Mouse (Mus musculus): ENCODE measurements at regions not wholly inside any gene's neighbourhood (a gene's known extent, or its start where the extent isn't known, plus 50 kb on each side); places are given as distances from the start of the nearest gene placed in this dataset.

- no peak for TF ChIP-seq CTCF (IDR thresholded peaks at IDR 0.05; ENCODE audit: control insufficient read depth, insufficient read depth, low read length)
- TF ChIP-seq POLR2A (IDR thresholded peaks at IDR 0.05; ENCODE audit: borderline replicate concordance, control insufficient read depth, low read depth, low read length): no peak
- no peak overlapping the region for H3K27ac ChIP-seq (ENCODE audit: control insufficient read depth, insufficient read depth, low read depth, low read length, poor library complexity)
- no peaks in the 10 kb centered on the region for H3K4me1 ChIP-seq (ENCODE audit: control insufficient read depth, insufficient read depth, low read length)
- WGBS: 74% methylated on average over 1 of the region's 1 CpGs
- no peak overlapping the region for H3K4me3 ChIP-seq (replicated peaks; ENCODE audit: control insufficient read depth, low read depth, low read length)
These were observed 80.1 kb upstream of the Cpeb2 start for GRCm38 (mm10) chr5:43152881-43153280.

- Histone ChIP-seq H3K4me1 (ENCODE audit: control insufficient read depth, insufficient read depth, low read length) (no peaks in the 10 kb centered on the region), H3K4me3 (replicated peaks; ENCODE audit: control insufficient read depth, low read depth, low read length) (no peak overlapping the region), H3K27ac (ENCODE audit: control insufficient read depth, insufficient read depth, low read depth, low read length, poor library complexity) (no peak overlapping the region)
- no peak for TF ChIP-seq CTCF (IDR thresholded peaks at IDR 0.05; ENCODE audit: control insufficient read depth, insufficient read depth, low read length)
- no peak for TF ChIP-seq POLR2A (IDR thresholded peaks at IDR 0.05; ENCODE audit: borderline replicate concordance, control insufficient read depth, low read depth, low read length)
- WGBS: 83% methylated on average over 3 of the region's 3 CpGs
These were observed 76.2 kb upstream of the Cpeb2 start for GRCm38 (mm10) chr5:43156771-43157170.

- Histone ChIP-seq H3K27ac (ENCODE audit: control insufficient read depth, insufficient read depth, low read depth, low read length, poor library complexity) (no peak overlapping the region), H3K4me1 (ENCODE audit: control insufficient read depth, insufficient read depth, low read length) (no peaks in the 10 kb centered on the region), H3K4me3 (replicated peaks; ENCODE audit: control insufficient read depth, low read depth, low read length) (no peak overlapping the region)
- TF ChIP-seq POLR2A (IDR thresholded peaks at IDR 0.05; ENCODE audit: borderline replicate concordance, control insufficient read depth, low read depth, low read length) (no peak), CTCF (IDR thresholded peaks at IDR 0.05; ENCODE audit: control insufficient read depth, insufficient read depth, low read length) (no peak)
- WGBS: 17% methylated on average over 6 of the region's 6 CpGs
These were observed 72.8 kb upstream of the Cpeb2 start for GRCm38 (mm10) chr5:43160140-43160539.

DNA sequence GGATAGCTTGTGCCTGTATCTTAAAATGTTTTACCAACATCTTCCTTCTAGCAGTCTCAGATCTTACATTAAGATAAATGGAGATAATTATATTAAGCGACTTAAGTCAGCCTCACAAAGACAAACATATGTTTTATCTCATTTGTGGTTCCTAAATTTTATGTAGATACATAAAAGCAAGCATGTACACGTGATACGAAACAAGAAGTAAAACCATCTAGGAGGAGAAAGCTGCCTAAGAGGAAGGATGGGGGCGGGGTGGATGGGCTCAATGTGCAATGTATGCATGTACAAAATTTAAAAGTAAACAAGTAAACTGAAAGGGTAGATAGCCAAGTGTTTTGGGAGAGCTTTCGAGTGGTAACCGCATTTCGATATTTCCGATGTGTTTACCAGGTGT, 51.5 kb upstream of the Cpeb2 start:
- no peak overlapping the region for H3K4me3 ChIP-seq (replicated peaks; ENCODE audit: control insufficient read depth, low read depth, low read length)
- WGBS: 69% methylated on average over 8 of the region's 8 CpGs
- H3K27ac ChIP-seq (ENCODE audit: control insufficient read depth, insufficient read depth, low read depth, low read length, poor library complexity): no peak overlapping the region
- peaks cover 2% of the 10 kb centered on the region; the same call in 1 of the 2 replicates for H3K4me1 ChIP-seq (ENCODE audit: control insufficient read depth, insufficient read depth, low read length)
- TF ChIP-seq POLR2A (IDR thresholded peaks at IDR 0.05; ENCODE audit: borderline replicate concordance, control insufficient read depth, low read depth, low read length): no peak

Data from bone marrow, adult 2 months (tissue).